Mouse (Mus musculus) naive thymus-derived CD4-positive, alpha-beta T cell, adult 2 months (primary cell): ENCODE results near the gene Gm20671.
A peak's percentile ranks its signal among the peaks of the same experiment; 100 is the strongest.
"Not testable (repeated sequence)": the region's sequence is repeated elsewhere in the genome, so short reads cannot be mapped to it uniquely, and the experiment has no call there.

Experiments used
- DNase-seq: peaks from one replicate; pipeline ENCODE4 v3.0.0-alpha.2; 2011; ENCODE audit warnings: low read depth

Gene Gm20671

DNA sequence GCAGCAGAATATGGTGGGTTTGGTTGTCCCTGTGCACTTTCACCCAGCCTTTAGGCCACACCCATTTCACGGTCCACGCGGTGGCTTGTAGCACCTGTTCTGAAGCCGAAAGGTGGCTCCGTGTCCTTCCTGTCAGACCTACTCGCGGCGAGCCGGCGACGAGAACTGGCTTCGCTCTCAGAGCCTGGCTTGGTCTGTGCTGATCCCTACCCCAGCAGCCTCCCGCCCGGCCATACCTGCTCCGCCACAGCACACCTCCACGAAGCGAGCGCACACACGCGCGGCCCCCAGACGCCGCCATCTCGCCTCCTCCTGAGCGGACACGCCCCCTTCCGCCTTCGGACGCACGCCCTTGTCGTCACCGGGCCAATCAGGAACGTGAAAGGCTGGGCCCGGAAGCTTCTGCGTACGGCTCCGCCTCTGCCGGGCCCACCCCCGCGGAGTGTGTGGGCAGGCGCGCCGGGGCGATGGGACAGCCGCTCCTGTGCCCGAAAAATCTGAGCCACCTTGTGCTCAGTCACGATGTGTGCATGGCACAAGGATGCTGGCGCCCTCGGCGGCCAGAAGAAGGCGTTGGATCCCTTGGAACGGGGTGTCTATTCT is 41.5 kb downstream of the Gm20671 start, which contains the start of gene Pisd:
TSS of gene Pisd (minus strand) at position 334 of the 603 bp plus-strand sequence.
- peak; percentile 96 for DNase-seq

DNA sequence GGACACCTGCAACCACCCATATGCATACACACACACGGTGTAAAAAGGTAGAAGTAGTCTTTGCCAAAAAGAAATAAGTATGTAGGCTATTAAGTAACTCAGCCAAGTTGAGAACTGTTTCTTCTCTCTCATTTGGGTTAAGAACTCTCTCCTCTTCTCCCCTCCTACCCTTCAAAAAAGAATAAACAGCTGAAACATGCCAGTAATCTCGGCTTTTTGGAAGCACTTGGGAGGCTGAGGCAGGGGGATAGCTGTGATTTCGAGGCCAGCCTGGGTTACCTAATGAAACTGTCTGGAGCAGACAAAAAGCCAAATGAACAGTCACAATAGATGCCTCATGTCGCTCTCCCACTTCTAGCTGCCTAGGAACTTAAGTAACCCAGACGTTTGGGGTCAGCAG is 42.2 kb downstream of the Gm20671 start:
- DNase-seq: no peak

DNA sequence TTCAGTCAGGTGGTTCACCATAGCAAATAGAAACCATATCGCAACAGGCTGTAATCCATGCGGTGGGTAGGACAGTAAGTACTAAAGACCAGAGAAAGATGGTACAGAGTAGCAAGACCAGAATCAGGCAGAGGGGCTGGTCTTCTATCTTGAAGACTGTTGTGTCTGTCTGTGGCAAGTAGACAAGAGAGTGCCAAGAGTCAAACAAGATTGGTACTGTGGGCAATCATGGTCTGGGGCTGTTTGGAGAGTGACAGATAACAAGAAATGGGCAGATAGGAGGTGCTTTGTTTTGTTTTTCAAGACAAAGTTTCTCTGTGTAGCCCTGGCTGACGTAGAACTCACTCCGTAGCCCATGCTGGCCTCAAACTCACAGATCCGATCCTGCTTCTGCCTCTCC is 45.3 kb downstream of the Gm20671 start:
- no peak for DNase-seq

DNA sequence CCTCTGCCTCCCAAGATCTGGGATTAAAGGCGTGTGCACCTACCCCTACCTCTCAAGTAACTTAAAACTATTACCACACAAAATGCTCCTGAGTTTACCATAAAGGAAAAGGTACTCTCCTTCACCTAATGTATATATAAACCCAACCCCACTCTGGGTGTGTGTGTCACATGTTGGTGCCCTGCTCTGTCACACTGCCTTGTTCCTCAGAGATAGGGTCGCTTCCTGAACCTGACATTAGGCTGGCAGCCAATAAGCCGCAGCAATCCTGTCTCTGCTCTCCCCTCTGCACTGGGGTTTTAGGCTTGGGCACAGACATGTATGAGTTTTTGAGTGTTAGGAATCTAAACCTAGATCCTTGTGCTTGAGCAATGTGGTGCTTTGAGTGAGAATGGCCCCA is 48.7 kb downstream of the Gm20671 start:
- no peak for DNase-seq

DNA sequence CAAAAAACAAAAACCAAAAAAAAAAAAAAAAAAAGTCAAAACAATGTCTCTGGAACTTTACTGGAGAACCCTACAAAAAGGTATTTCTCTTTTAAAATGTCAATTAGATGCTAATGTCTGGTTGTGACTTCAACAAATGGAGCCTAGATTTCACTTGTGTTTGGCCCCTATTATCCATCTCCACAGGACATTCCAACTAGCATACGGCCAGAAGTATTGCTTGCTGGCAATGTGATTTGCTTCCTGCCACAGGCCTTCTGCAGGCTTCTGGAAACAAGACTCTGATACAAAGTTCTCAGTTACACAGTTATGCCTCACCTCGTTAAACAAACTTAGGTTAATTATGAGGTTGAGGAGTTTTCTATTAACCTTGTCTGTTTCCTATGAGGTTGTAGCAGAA is 54.5 kb downstream of the Gm20671 start:
- DNase-seq: no peak

DNA sequence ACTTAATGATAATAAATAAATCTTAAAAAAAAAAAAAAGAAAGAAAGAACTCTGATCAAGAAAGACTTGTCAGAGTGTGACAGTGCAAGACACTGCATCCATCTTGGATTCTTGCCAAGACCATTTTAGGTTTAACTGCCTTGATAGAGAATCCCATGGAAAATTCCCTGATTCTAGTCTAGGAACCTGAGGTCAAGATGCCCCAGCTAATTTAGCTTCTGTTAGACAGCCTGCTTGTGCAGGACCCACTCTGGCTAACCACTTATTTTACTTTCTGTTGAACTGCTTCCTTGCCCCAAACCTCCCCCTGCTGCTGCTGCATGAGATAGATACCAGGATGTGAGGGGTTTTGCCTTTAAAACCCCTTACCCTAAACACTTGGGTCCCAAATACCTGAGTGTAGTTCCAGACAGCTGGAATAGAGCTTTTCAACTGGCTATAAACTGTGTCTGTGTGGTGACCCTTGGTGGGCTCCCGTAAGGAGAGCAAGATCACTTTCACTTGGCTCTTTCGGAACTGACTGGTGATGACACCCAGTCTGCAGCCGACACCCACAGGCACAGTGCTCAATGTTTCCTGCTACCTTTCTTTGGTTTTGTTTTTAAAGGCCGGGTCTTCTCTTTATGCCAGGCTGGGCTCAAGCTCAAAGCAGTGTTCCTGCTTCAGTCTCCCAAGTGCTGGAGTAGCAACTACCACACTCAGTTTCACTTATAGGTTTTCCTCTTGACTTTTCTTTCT is 59.1 kb downstream of the Gm20671 start:
- DNase-seq: peak; percentile 53

DNA sequence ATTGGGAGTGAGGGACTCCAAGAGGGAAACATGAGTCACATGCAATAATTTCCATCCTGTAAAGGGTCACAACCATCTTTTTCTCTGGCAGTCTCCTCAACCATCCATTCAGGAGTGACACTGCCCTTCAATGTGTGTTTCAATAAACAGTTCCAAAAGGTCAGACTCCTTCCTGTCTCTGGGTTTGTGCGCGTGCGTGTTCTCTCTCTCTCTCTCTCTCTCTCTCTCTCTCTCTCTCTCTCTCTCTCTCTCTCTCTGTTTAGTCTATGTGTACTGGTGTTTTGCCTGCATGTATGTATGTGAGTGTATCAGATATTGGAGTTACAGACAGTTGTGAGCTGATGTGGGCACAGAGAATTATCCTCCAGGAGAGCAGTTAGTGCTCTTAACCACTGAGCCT is 59.9 kb downstream of the Gm20671 start:
- DNase-seq: peak; percentile 43

DNA sequence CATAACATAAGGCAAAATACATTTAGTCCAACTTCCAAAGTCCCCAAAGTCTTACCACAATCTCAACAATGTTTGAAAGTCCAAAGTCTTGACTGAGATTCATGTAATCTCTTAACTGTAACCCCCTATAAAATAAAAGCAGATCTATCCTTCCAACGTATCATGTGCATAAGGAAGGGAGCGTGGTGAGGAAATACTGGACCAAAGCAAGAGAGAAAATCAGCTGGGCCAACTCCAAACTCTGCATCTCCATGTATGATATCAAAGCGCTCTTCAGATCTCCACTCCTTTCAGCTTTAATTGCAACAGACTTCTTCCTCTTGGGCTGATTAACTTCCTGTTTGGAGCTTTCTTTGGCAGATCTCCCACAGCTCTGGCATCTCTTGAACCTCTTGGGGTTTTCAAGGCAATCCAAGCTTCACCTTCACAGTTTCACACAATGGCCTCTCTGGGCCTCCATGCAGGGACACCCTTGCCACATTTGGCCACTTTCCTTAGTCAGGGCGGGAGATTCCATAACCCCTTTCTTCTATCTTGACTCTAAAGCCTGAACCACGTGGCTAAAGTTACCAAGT is 65.3 kb downstream of the Gm20671 start:
- DNase-seq: no peak

DNA sequence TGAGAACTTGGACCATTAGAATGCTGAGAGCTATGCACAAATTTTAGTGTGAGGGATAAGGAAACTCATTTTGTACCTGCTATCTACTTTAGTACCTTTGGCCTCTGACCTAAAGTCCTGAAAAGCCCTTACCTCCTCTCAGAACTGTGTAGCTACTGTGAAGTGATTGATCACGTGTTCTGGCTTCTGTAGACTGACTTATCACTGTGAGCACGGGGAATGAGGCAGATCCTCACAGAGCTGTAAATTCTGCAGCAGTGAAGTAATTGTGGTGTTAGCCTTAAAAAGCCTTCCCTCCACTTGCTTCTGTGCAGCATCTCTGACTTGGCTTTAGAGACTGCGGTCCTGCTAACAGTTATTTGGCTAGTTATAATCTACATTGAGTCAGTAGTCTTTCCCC is 66.1 kb downstream of the Gm20671 start:
- DNase-seq: no peak

DNA sequence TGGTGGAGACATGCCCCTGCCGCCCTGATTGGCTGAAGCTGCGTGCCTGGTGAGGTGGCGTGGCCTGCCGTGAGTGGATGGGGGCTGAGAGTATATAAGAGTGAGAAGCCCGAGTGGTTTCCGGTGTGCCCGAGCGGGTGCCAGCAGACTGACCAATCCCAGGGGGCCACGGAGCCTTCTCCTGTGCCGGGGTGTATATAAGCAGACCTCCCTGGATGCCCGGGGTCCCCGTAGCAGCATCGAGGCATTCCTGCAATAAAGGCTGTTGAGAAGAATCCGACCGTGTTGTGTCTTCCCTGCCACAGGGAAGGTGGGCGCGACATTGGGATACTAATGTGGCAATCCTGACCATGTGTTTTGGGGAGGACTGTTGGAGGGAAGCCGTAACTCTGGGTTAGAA is 66.6 kb downstream of the Gm20671 start:
- not testable (repeated sequence) for DNase-seq

DNA sequence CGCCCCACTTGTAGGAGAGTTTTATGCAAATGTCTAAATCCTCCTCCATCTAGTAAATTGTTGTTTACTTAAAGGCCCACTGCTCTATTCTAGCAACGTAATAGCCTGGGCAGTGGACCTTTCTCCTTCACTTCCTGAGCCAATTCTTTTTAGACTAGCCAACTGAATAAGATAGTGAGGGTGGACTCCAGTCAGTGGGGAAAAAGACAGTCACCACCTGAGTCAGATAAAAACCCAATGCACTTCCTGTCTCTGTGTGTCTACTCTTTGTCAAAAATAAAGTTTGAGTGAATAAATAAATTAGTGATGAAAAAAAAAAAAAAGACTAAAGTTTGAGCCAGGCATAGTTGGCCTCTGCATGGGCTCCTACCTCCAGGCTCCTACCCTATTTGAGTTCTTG is 67.2 kb downstream of the Gm20671 start:
- DNase-seq: no peak

DNA sequence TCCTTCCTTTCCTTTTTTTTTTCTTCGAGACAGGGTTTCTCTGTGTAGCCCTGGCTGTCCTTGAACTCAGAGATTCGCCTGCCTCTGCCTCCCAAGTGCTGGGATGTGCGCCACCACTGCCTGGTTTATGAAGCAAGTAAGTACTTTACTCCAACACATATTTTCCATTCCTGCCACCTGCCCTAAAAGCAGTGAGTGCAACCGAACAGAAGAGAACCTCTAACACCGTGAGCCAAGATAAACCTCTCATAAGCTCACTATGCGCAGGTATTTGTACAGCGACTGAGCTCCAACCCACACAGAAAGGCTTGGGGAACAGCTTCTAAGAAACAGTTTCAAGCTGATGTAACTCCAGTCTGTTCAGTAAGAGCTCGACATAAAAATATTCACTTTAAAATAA is 70.8 kb downstream of the Gm20671 start:
- no peak for DNase-seq

DNA sequence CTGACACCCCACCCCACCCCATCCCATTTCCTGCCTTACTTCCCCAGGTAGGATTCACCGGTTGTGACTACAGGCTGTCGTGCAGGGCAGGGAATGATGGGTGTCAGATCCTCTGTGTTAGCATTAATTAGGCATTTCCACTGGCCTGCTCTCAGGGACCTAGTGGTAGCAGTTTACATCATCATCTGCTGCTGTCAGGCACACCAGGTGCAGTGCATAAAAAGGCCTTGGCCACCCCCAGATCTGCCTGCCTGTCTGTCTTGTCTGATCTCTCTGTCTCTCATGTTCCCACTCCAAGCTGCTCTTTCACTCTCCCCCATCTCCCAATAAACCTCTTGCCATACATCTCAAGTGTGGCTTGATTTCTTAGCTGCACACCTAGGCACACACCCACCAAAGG is 75.2 kb downstream of the Gm20671 start:
- DNase-seq: no peak

DNA sequence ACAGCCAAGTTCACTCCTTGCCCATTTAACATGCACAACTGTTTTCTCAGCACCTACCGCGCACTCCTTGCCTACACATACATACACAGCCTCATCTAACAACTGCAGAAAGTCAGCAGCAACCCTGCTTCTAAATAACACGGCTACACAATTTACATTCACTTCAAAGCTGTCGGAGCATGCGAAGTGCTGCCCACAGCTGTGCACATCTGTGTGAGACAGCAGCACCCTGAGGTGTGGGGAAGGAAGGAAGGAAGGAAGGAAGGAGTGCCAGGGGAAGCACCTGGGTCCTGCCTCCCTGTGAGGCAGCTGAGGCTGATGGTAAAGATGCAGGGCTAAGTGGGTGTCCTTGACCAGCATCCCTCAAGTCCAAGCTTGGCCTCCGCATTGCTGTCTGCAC is 78.0 kb downstream of the Gm20671 start:
- no peak for DNase-seq

DNA sequence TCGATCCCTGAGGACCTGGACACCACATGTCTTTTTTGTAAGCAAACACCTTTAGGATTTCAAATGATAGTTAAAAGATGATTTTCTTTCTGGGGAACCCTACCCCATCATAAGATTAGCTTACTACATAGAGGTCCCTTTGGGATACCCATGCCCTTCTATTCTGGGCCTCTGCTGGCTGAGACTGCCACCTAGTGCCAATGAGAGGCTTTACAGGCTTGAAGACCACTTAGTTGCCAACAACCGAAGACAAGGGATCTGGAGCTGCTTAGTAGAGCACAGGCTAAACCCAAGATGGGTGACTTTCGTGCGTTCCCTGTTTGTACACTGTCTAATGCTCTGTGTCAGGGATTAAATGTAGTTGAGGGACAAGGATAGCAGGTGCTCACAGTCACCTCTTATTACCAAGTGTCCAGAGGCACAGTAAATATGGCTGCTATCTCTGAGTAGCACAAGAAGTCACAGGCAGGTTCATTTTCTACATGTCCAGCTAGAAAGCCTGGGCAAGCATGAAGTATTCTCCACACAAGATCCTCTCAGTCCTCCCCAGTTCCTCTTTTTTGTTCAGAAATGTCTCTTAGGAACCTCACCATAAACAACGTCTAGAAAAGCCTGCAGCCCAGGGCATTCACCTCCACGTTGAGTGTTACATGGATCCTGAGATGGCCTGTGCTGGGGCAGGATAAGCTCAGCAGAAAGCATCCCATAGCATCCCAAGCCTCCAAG is 79.1 kb downstream of the Gm20671 start:
- DNase-seq: peak; percentile 57

DNA sequence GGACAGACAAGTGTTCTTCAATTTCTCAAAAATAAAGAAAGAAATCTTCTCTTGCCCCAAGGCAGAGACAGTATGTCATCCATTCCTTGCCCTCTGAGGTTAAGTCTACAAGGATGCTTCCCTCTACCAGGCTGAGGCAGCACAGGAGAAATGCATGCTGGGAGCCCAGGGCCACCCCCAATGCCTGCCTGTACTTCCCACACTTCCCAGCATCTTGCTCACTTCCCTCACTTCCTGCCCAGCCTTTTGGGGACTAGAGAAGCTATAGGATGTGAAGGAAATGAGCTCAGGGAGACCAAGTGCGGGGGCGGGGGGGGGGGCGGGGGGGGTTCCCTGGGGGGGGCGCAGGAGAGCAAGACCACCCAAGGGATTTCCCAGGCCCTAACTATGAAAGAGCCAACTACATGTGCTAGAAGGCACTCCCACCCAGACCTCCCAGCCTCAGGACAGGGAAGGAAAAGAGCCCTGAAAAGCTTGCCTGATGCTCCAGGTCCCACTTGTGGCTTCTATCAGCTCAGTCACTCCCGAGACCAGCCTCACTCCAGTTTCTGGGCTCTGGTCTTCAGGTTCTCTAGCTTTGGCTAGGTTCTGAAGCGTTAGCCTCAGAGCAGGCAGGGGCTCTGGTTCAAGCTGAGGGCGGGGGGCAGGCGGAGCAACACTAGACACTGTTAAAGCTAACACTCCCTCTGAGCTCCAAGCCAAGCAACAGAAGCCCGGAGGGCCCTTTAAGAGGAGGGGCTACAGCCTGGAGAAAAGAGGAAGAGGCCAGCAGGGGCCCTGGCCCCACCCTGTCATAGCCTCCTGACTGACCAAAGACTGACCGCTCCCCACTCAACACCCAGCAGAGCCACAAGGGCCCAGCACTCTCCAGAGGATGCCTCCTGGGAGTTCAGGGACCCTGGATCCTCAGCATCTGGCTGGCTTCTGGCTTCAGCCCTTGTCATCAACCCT is 80.9 kb downstream of the Gm20671 start:
- DNase-seq: no peak

DNA sequence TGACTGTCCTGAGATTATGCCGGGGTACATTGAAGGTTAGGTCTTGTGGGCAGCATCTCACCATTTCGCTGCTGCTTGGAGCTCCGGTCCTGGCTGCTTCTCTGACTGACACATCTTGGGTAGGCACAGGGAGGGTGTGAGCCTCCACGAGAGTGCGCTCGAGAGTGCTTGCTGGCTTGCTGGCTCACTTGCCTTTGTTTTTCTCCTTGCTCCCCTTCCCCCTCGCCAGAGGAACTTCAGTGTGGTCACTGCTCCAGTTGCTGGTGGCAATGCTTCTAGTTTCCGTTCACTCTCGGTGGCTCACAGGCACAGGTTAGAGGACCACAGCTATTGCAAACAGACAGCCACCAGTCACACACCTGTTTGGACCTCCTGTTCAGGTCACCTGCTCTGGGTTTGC is 84.8 kb downstream of the Gm20671 start:
- DNase-seq: no peak

DNA sequence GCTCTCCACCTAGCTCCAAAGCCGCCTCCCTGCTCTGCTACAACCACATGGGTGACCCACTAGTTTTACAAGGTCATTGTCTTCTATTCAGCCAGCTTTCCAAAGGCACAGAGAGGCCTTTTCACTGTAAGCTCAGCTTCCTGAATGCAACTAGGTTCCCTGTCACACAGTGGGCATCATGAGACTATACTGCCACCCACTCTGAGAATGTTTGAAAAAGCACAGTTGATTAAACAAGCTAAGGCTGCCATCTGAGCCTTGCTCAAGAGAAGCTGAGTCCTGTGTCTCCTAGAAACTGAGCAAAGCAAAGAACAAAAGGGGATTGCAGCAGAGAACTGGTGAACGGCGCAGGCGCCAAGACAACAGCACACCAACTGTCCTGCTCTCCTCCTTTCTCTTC is 85.5 kb downstream of the Gm20671 start:
- not testable (repeated sequence) for DNase-seq

DNA sequence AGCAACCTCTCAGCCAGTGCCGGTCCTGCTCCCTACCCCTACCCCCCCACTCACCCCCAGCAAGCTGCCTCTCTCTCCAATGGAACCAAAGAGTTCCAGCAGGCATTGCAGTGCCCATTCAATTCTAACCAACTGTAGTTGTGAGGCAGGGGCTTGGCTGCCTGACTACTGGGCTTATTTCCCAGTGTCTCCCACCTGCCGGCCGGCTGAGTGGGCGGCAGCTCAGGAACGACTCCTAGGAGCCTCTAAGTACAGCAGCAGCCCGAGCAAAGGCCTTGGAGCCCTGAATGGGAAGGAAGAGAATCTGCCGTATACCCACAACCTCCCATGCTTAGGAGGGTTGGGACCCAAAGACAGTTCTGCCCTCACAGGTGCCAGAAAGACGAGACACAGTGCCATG is 86.1 kb downstream of the Gm20671 start:
- DNase-seq: not testable (repeated sequence)

DNA sequence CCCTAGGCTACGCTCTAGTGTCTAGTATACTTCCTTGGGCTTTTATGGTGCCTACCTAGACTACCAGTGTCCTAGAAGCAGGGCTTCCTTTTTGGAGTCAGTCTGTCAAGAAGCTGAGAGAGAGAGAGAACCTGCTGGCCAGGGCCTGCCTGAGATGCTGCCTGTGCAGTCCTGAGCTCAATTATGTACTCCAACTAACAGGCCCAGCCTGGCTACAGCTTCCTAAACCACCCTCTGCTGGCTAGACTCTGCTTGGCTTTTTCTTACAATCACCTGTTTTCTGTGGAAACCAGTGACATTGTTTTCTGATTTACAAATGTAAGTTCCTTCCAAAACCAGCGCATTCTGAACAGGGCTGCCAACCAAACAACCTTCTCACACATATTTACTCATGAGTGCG is 86.8 kb downstream of the Gm20671 start:
- DNase-seq: no peak

DNA sequence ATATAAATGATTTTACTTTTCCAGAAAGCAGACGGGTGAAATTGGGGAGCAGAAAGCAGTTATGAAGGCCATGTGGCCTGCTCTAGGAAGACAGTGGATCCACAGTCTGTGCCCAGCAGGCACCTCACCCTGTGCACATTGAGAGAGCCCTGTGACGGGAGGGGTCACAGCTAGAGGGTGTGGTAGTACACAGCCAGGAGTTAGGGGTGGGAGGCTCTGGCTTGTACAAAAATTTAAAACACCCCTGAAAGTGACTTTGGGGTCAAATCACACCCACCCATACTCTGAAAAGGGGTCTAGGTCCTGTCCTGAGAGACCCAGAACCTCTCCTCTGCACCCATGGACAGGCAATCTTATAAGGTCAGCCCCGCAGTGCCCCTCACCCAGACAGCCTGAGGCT is 90.1 kb downstream of the Gm20671 start:
- not testable (repeated sequence) for DNase-seq

DNA sequence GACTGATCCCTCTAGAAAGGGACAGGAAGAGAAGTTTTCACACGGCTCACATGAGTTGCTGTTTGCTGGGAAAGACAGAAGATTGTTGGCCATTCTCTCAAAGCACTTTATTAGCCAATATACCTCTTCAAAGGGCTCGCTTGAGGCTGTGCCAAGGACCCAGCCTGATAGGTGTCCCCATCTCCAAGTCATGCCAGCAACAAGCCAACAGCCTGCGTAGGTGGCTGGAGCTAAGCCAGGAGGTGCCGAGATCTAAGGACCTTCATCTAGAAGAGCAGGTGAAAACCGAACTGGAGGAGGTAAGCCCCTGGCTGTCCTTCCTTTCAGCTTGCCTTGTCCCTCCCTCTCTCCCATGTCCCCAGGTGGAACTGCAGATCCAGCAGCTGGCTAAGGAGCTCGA is 91.1 kb downstream of the Gm20671 start:
- DNase-seq: no peak
